17 mouse cellular contexts compared by ENCODE assay signal in the genomic region with DNA sequence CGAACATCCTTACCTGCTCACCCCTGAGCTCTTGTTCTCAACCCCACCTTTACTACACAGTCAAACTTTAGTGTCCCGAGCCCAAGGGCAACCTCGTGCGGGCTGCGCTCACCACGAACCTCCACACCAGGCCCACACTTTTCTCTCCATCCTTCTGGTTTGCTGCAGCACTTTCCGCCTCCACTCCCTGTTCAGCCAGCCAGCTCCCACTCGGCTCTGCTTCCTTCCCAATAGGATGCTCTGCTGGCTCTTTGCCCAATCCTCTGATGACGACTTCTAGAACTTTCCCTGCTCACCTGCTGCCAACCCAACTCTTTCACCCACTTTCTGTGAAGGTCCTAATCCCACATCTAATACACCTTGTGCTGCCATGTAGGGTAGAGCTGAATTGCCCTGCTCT. TPM values are rescaled to one million over a fixed set of nuclear protein-coding genes. Genes with fewer than 3 reads are reported as not detected.
DNase-seq lines count a peak whose midpoint lies in the region; ATAC-seq lines count a peak whose summit lies in the region.
"Had no signal": no experiment of that assay in that cellular context is flagged by ENCODE, and none has a peak within 500 bp of the region (broad histone marks: within the 10 kb centered on the region; RNA-seq: fewer than 3 reads in every experiment).

No protein-coding gene starts in this region.

- peak; percentile 22 to 24 for DNase-seq in heart, adult 18-20 months
- no peak for DNase-seq in heart, adult 9 months (ENCODE audit: low spot score in 2 of 2)
- peak; percentile 79 for DNase-seq in brain, adult 2 months (ENCODE audit: low read depth, low spot score)
- peak; percentile 36 for DNase-seq in left cerebral cortex, adult 11 months (ENCODE audit: low spot score)
- DNase-seq in left cerebral cortex, postnatal 4 days: peak; percentile 16
- DNase-seq in embryo, embryonic 9.5 days (ENCODE audit: extremely low spot score): no peak
- DNase-seq: adrenal gland, adult 2 months; cerebellum, adult 9-11 months; gastrocnemius, postnatal 14 days; kidney, adult 11 months; kidney, postnatal 25 days; layer of hippocampus, adult 9-11 months; liver, postnatal 0 days; thymus, postnatal 25 days had no signal

- no peak for ATAC-seq in CD4-positive, CD25-positive, alpha-beta regulatory T cell, adult 4 months
- ATAC-seq: forebrain, embryonic 16.5 days; liver, postnatal 0 days; midbrain, embryonic 13.5 days had no signal

- intact Hi-C loops in left cerebral cortex, postnatal 4 days (cut with DNase I): loop anchor here (10.0 kb wide), 1 partner anchor 171 kb away; no protein-coding TSS in a partner anchor

RNA-seq across cellular contexts. Expression of a gene that starts 6.3 kb away (rescaled TPM):
- 10 to 100 TPM; 19.8 to 21.3 TPM for total RNA-seq in heart, adult 18-20 months (2021)
- total RNA-seq in left cerebral cortex, postnatal 4 days (2021): 10 to 100 TPM; 60.5 to 62.5 TPM
- polyA plus RNA-seq in CD4-positive, CD25-positive, alpha-beta regulatory T cell, adult 4 months (2017; shearing (Covaris generic)): 1 to 10 TPM in 1 of 2 experiments, under 1 TPM in 1; 0.73 to 1.0 TPM

Comparison
In these comparisons a context has a peak if more than half of its experiments do, and no peak if none do; other contexts are left out.
1. DNase-seq: peak in heart, adult 18-20 months (2 of 2), brain, adult 2 months (single experiment), left cerebral cortex, adult 11 months (single experiment) and left cerebral cortex, postnatal 4 days (single experiment); none in heart, adult 9 months (0 of 2) and embryo, embryonic 9.5 days (single experiment).